Mouse (Mus musculus) layer of hippocampus, adult 11-12 months (tissue): Measurements from ENCODE around the gene Larp4.
A peak's percentile ranks its signal among the peaks of the same experiment; 100 is the strongest.

Experiments
- DNase-seq: peaks from one replicate; pipeline ENCODE4 v3.0.0; 2022; ENCODE audit warnings: low spot score

The Larp4 gene

GRCm38 (mm10) chr15:100004677-100005273 lies 34.9 kb downstream of the Larp4 start:
- no peak for DNase-seq

GRCm38 (mm10) chr15:100006180-100006579 lies 36.3 kb downstream of the Larp4 start:
- DNase-seq = no peak

- DNase-seq = no peak
Observed at GRCm38 (mm10) chr15:100018280-100018899, 48.5 kb downstream of the Larp4 start.

GRCm38 (mm10) chr15:100021175-100021574 lies 51.3 kb downstream of the Larp4 start:
- DNase-seq = no peak

GRCm38 (mm10) chr15:100022923-100023322 lies 53.1 kb downstream of the Larp4 start:
- peak; percentile 62 for DNase-seq

- DNase-seq = no peak
Observed at GRCm38 (mm10) chr15:100025076-100025834, 55.4 kb downstream of the Larp4 start.

- DNase-seq = no peak
Observed at GRCm38 (mm10) chr15:100028133-100028532, 58.3 kb downstream of the Larp4 start.

- DNase-seq = no peak
Observed at GRCm38 (mm10) chr15:100029497-100029896, 59.6 kb downstream of the Larp4 start.

- DNase-seq = no peak
Observed at GRCm38 (mm10) chr15:100029900-100030299, 60.0 kb downstream of the Larp4 start.

GRCm38 (mm10) chr15:100032546-100032945 lies 62.7 kb downstream of the Larp4 start:
- no peak for DNase-seq

GRCm38 (mm10) chr15:100038470-100038971 lies 68.7 kb downstream of the Larp4 start, which contains the start of gene Dip2b:
Gene Dip2b (plus strand): TSS chr15:100038664.
- DNase-seq = peak; percentile 95

- DNase-seq = peak; percentile 66
Observed at GRCm38 (mm10) chr15:100039001-100039701, 69.3 kb downstream of the Larp4 start.

GRCm38 (mm10) chr15:100040541-100041266 lies 70.8 kb downstream of the Larp4 start:
- DNase-seq = peak; percentile 35

- DNase-seq = no peak
Observed at GRCm38 (mm10) chr15:100041267-100042047, 71.6 kb downstream of the Larp4 start.

- DNase-seq = no peak
Observed at GRCm38 (mm10) chr15:100042048-100042400, 72.2 kb downstream of the Larp4 start.

GRCm38 (mm10) chr15:100045576-100045975 lies 75.7 kb downstream of the Larp4 start:
- no peak for DNase-seq

- DNase-seq = no peak
Observed at GRCm38 (mm10) chr15:100049496-100050087, 79.7 kb downstream of the Larp4 start.

- DNase-seq = no peak
Observed at GRCm38 (mm10) chr15:100050940-100051339, 81.1 kb downstream of the Larp4 start.

- DNase-seq = no peak
Observed at GRCm38 (mm10) chr15:100052726-100053125, 82.9 kb downstream of the Larp4 start.

GRCm38 (mm10) chr15:100056397-100056908 lies 86.6 kb downstream of the Larp4 start:
- DNase-seq = no peak
